Mouse (Mus musculus): ENCODE data around the gene Usp12.

Usp12 gene

DNA sequence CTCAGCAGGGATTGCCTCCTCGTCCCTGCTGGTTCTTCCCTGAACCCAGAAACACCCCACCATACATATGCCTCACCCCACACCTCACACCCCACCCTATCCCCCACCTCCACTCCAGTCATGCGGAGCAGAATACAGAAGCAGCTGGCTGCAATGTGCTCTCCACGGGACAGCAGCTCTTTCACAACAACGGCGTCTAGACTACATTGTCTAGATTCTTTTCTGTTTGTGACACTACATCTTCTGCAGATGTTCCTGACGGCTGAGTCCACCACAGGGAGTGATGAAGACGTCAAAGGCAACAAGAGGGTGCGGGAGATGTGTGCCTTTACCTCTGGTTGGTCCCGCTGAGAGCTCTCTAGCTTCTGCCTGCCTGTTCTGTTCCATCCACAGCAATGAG lies 3.2 kb upstream of the Usp12 start:
- no peak for DNase-seq (ENCODE audit: low spot score)

DNA sequence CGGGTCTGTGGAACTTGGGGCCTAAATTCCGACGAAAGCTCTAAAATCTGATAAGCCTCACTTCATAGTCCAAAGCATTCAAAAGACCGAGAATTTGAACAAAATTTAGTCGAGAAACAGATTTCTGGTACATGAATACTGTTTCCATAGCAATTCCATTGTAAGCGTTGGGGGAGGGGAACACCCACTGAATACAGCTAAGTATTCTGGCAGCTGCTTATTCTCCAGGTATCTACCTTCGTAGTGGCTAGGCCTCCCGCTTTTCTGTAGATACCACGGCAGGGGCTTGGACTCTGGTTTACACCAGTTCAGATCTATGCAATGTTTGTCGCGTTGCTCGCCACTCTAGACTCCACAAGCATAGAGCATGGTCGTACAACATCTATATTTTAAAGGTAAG lies 922 bp upstream of the Usp12 start:
- DNase-seq (ENCODE audit: low spot score), result no peak

DNA sequence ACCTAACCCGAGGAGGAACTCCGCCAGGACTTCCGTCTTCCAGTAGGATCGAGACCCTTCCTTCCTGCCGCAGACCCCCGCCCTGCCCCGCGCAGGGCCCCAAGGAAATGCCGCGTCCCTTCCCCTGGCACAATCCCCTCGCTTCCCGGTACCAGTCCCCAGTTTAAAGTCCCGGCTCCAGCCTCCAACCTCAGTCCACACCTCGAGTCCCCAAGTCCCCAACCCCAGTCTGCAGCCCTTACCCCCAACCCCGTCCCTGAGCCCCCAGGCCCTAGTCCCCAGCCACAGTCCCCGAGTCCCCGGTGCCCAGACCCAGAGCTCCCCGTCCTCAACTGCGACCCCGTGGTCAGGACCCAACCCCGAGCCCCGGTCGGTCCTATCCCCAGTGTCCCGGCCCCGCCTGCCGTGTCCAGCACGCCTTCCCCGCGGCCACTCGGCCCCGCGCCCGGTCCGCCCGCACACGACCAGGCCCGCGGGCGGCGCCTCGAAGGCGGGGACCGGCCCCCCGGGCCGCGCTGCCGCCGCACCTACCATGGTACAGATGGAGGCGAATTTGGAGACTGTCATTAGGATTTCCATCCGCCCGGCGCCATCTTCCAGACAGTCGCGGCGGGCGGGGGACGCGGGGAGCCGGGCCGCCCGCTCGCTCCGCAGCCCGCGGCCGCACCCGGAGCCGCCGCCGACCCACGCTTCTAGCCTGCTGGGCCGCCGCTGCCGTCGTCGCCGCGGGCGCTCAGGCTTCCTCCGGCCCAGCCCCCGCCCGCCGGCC lies 538 bp downstream of the Usp12 start:
- DNase-seq (ENCODE audit: low spot score), result peak; percentile 51

DNA sequence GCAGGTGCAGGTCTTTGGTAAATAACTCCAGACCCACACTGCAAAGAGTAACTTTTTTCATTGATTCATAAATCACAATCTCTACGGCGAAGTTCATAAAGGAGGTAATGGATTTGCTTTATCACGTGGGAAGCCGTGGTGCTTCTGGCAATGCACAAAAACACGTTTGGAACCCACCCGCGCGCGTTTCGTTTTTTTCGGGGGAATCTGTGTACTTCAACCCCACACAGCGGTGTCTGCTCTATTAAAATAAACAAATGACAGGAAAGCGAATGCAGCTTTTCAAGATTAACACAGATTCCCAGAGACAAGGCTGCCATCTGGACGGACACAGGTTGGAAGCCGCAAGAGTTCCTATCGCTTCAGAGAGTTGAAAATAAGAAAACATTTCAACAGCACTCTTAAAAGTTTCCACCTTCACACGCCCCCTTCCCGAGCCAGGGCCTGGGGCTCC lies 1.1 kb downstream of the Usp12 start:
- DNase-seq (ENCODE audit: low spot score), result no peak

DNA sequence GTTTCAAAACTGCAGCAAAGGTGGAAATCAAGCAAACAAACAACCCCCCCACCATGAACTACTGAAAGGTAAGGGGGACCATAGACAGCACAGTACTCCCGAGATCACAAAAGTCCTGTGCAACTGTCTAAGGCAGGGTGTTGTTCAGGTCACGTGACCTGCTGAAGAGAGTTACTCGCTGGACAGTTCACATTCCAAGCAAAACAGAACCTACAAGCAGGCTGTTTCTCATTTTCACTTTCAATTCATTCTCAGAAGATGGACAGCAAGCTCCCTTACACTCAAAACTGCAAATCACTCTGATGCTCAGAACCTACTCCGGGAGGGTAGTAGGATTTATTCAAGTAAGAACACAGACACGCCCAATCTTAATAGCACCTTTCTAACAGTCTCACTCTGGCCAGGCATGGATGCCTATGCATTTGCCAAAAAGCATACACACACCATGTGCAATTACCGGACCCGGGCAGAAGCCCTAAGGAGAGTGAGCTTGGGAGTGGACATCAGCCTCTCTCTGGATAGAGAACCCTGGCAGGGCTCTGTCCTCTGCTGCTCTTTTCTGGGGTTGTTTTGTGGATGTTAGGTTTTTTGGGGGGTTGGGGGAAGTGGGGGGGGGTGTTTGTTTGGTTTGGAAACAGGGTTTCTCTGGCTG lies 2.5 kb downstream of the Usp12 start:
- no peak for DNase-seq (ENCODE audit: low spot score)

DNA sequence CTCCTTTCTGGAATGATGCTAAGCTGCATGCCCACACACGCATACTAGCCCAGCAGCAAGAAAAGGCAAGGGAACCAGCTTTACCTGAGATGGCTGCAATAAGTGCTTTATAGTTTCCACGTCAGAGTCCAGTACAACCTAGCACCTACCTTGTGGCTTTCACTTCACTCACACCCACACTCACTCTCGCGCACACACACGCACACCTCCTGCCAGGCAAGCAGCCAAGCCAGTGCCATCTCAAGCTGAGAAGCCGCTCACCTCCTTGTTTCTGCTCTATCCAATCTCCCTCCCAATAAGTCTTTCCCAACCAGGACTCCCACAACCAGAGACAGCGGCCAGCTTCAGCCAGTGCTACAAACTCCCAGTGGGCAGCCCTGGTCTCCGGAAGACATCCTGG lies 3.9 kb downstream of the Usp12 start:
- no peak for DNase-seq (ENCODE audit: low spot score)

DNA sequence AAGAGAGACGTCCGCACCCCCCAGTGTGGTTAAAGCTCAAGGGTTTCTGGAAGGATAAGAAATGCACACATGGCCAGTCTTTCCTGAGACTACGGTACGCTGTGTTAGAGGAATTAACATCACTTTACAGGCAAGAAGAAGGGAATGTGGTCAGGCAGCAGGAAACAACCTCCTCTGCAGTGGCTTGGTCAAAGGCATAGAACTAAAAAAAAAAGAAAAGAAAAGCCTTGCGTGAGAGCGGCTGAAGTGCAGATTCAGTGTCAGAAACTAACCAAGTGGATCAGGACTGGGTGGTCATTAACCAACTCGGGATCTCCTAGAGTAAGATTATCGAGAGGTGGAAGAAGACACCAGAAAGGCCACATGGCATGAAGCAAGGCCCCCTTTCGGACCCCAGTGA lies 5.4 kb downstream of the Usp12 start:
- DNase-seq (ENCODE audit: low spot score), result no peak

DNA sequence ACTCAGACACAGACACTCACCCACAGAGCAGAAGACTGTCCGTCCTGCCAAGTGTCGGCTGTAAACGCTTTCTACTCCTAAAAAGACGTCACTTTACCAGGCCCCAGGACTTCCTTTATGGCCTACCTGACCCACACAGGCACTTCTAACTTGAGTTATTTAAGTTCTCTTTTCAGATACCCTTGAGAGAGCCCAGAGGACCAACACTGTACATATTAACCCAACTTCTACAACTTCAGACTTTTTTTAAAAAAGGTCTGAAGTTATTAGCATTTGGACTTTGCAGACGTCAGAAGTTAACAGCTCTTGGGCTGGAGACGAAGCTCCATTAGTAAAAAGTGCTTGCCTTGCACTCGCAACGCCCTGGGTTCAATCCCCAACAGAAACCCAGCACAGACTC lies 8.7 kb downstream of the Usp12 start:
- DNase-seq (ENCODE audit: low spot score), result no peak

DNA sequence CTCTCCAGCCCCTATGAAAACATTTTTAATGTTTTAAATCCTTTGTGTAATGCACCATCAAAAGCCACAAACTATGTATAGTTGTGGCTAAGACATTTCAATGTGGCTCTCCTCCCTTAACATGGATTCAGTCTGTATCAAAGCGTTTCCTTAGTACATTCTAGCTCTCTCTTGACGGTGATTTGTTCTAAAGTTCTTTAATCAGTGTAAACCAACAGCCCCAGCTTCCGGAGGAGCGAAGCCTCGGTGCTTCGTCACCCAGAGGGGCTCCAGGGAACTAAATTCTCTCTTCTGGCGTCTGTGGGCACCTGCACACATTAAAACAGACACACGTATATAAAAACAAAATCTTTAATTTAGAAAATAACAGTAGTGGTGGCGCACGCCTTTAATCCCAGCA lies 10.9 kb downstream of the Usp12 start:
- DNase-seq (ENCODE audit: low spot score), result no peak

DNA sequence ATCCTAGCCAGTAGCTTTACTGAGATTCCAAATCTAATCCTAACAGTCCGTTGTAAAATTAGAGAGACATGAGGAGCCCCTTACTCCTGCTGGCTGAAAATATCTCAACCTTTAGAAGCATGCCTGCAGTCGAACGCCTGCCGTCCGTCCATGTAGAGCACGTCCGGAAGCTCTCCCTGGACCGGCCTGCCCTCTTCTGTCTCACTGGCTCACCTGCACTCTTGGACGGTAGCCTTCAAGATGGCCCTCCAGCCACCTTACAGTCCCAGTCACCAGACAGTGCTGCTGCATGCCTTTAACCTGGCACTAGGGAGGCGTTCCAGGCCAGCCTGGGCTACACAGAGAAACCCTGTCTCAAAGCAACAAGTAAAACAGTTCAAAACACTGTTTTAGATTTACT lies 11.5 kb downstream of the Usp12 start:
- no peak for DNase-seq (ENCODE audit: low spot score)

DNA sequence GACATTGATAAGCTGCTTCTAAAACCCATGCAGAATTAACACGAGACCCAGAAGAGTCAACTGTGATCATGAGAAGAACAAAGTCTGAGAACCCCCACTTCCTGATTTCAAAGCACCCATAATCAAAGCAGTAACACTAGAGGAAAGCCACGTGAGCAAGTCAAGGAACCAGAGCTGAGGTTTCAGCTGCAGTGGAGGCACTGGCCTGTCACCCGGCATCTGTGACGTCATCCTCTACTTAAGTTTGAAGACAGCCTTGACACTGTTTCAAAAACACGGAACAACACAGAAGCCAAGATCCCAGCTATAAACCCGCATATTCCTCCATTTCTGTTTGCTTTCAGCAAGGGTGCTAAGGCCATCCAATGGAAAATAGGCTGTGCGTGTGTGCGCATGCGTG lies 13.1 kb downstream of the Usp12 start:
- no peak for DNase-seq (ENCODE audit: low spot score)

DNA sequence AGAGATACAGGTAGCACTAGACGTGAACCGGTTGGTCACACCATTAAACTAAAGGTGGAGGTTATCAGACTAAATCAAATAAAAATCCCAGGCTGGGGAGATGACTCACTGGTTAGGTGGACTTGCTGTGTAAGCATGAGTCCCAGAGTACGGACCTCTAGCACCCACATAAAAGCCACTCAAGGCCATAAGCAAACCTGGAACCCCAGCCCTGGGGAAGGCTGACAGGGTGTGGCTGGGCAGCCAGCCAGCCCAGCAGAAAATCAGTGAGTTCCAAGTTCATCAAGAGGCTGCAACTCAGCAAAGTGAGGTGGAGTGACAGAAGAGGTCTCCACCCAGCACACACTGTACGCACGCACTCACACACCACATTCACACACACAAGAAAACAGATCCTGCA lies 14.9 kb downstream of the Usp12 start:
- DNase-seq (ENCODE audit: low spot score), result no peak

DNA sequence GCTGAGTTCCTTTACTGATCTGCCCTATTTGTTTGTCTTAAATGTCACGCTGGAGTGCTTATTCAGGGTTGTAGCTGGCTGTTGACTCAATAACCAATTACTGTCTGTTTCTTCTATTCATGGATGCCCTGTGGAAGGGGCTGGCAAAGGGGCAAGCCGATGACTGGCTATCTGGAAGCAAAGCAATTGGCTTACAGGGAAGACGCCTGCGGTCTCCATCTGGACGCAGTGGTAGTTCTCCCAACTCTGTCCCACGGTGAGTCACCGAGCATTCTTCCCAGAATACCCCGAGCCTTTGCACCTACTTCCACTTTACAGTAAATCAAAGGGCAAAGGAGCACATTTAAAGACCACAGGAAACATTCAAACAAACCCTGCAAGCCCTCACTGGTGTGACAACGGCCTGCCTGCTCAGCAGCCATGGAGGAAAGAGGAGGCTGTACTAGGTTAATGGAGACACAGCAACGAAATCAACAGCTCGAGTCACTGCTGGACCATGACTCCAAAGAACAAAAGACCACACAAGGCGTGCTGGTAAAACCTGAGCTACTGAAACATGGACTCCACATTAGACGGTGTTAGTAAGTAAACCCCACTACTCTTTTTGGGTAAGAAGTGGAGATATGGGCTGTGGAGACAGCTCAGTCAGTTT lies 17.7 kb downstream of the Usp12 start:
- no peak for DNase-seq (ENCODE audit: low spot score)

DNA sequence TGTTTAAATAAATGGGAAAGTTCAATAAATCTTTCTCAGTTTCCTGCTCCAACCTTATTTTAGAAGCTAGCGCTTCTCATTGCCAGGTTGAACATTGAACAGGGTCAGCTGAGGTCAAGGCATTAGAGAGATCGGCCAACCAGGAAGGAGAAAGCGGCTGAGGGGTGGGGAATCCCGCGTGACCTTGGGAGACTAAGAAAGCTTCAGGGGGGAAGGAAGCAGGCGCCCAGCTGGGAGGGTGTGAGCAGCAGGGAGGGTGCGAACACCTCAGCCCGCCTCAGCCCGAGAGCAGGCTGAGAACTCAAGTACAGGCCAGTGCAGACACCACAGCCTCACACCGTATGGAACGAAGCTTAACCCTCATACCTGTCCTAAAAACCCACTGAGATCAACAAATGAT lies 22.8 kb downstream of the Usp12 start:
- DNase-seq (ENCODE audit: low spot score), result peak; percentile 39

DNA sequence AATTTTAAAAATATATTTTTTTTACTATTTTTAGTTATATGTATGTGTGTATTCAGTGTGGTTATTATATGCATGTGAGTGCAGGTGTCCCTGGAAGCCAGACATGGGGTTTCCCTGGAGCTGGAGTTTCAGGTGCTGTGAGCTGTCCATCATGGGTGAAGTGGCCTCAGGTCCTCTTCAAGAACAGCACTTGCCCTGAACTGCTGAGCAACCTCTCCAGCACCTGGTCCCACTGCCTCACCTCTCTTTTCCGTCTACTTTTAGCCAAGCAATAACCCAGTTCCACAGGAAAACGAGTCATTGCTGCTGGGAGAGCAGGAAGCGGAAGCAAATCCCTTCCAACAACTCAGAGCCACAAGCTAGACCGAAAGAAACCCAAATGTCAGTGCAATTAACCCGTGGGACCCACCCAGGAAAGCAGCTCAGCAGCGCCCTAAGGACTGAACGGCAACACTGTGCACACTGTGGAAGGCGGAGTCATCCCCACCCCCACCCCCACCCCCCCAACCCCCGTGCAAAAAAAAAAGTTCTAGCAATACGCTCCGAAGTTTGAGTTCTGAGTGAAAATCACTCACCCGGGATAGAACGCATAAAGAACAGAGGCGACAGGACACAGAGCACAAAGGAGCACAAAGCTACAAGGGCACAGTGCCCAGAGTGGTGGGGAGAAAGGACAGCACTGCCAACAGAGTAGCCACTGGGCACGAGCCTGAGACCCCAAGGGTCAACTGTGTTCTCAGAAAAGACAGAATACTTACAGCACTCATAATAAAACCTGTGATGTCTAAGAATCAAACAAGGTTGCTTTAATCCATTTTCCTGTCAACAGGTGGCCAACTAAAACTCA lies 24.6 kb downstream of the Usp12 start:
- DNase-seq (ENCODE audit: low spot score), result no peak

DNA sequence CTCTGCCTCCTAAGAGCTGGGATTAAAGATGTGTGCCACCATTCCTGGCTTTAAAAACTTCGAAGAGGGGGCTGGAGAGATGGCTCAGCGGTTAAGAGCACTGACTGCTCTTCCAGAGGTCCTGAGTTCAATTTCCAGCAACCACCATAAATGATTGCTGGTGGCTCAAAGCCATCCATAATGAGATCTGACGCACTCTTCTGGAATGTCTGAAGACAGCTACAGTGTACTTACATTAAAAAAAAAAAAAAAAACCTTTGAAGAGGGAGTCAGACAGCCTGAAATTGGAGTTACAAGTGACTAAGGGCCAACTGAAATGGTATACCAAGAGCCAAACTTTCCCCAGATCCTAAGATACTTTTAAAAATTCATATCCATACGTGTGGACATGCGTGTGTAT lies 29.0 kb downstream of the Usp12 start:
- no peak for DNase-seq (ENCODE audit: low spot score)

DNA sequence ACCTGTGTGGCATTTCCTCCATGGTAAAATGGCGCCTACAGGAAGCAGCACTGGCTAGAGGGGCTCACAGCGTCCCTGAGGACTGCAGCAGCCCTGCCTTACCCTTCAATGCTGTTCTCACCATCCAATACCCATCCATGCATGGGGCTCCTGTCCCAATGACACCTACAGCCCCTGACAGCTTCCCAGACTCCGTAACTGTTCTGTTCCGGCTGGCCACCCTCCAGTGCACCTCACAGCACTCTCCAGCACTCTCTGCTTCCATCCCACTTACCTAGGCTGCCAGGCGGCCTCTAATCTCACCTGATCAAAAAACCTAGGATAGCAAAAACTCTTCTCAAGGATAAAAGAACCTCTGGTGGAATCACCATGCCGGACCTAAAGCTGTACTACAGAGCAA lies 35.6 kb downstream of the Usp12 start:
- DNase-seq (ENCODE audit: low spot score), result no peak

DNA sequence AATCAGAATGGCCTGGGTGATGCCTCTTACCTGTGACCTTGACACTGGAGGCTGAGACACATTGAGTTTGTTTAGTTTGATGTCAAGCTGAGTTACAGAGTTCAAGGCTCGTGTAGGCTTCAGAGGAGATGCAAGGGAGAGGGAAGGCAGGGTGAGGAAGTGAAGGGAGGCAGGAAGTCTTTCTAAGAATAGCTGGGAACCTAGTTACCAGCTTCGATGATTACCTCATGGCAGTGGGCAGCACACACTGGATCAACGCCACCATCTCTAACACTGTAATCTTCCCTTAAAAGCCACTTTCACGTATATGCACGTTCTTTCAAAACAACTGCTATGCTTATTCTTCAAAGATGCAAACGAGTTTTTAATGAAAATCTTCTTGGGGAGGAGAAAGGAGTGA lies 36.9 kb downstream of the Usp12 start:
- DNase-seq (ENCODE audit: low spot score), result no peak

DNA sequence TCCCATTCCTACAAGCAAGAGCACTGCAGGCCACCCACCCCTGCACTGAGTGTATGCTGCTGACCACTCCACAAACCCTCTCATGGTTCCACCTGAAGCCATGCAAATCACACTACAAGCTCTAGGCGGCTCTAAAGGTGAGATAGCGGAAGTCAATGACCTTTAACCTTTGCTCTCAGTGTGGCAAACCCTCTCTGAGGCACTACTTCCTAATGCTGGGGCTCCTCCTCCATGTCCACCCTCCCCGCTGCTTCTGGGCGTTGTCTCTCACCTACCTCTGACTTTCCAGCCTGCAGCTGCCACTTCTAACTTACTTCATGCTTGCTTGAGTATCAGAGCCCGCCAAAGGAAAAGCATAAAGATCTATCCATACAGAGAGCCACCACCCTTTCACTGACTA lies 37.5 kb downstream of the Usp12 start:
- DNase-seq (ENCODE audit: low spot score), result no peak

DNA sequence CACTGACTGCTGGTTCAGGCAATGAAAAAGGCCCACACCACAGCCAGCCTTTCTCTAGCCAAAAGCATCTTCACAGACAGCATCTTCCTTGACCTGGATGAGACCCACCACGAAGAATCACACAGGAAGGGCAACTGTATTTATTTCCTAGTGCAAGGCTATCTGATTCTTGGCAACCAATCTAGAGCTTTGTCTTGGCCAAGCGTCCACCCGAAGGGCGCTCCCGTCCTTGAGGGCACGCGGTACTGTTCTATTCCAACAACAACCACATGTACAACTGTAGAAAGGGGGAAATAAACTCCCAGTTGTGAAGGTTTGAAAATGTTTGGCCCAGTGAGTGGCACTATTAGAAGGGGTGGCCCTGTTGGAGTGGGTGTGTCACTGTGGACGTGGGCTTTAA lies 41.6 kb downstream of the Usp12 start:
- no peak for DNase-seq (ENCODE audit: low spot score)

DNA sequence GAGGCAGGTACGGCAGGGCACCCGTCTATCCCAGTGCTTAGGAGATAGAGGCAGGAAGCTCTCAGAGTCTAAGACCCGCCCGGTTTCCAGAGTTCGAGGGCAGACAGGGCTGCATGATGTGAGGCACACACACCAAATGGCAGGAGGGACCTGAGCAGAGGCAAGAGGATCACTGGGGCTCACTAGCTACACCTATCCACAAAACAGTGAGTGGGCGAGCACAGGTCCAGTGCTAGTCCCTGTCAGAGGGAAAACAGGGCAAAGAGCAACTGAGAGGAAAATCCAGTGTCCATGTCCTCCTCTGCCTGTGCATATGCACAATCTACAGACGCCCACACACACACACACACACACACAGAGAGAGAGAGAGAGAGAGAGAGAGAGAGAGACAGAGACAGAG lies 43.8 kb downstream of the Usp12 start:
- DNase-seq (ENCODE audit: low spot score), result no peak

DNA sequence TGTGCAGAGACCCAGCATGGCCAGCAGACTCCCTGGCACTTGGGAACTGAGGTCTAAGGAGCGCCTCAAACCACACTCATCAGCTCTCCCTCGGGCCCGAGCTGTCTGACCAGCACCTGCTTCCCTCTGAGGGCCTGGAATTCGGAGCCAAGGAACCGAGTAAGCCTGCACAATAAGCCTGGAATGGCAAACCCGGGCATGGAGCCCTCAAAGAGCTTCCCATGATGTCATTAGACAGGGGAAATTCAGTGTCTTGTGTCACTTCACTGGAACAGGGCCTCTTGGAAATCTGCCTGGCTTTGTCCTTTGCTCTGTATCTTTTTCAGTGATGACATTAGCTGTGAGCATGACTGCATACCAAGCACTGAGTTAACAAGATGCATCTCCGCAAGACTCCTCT lies 44.5 kb downstream of the Usp12 start:
- no peak for DNase-seq (ENCODE audit: low spot score)

DNA sequence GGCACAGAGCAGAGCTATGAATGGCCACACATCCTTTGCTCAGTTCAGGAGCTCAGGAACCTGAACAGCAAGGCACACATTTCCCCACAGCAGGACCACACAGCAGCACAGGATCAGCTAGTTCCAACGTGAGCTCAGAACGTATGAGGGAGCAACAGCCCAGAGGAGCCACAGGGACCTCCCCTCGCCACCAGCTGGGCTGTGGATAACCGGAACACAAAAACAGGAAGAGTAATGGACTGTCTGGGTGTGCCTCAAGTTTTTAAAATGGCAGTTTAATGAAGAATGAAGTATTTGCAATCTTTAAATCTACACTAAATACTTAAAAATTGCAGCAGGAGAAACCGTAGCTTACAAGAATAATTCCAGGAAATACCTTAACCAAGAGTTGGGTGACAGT lies 44.9 kb downstream of the Usp12 start:
- no peak for DNase-seq (ENCODE audit: low spot score)

Measured in retina, embryonic 14.5 days (tissue).